Mouse (Mus musculus) layer of hippocampus, postnatal 14 days (tissue): ENCODE measurements at regions not wholly inside any gene's neighbourhood (a gene's known extent, or its start where the extent isn't known, plus 50 kb on each side); places are given as distances from the start of the nearest gene placed in this dataset.
A peak's percentile ranks its signal among the peaks of the same experiment; 100 is the strongest.
"Not testable (repeated sequence)": the region's sequence is repeated elsewhere in the genome, so short reads cannot be mapped to it uniquely, and the experiment has no call there.

Experiments
- DNase-seq, 2 experiments: peaks; one replicate each; pipeline ENCODE4 v3.0.0; 2021 to 2022; ENCODE audit warnings: low spot score in 2 of 2, mixed read lengths in 1 of 2

DNA sequence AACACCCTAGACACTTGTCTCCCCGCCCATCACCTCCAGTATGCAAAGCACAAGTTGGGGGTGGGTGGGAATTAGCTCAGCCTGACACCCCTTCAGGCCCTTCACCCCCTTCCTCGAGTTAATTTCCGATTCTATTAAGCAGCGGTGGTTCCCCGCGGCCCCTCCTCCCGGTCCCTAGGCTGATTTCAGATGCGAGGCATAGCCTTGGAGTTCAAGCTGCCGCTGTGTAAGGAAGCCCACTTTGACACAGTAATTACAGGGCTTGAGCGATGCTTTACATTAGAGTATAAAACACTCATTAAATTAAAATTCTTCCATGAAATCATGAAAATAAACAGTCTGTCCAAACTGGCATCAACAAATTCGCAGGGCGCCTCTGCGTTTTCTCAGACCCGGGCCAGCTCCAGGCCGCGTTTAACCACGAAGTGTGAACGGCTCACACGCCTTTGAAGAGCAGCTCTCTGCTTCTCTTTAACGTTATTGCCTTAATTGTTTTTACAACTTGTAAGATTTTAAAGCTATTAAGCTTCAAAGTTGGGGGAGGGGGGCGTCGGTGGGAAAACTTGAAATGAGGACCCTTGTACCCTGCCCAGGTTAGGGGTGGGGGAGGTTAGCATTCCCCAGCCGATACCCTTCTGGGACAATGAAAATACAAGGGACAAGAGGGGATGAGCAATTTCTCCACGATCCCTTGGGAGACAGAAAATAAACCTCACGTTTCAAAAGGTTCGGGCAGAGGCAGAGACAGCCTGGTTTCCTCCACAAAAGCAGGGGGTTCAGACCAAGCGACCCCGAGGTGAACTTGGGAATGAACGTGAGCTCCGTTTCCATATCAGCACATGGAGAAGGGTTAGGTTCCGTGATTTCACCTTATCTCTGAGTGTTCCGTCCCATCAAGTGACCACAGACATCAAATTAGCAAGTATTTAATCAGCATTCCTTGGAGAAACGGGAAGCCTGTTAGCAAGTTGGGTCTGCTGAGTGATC, 114.4 kb downstream of the Dicer1 start:
- no peak for DNase-seq

DNA sequence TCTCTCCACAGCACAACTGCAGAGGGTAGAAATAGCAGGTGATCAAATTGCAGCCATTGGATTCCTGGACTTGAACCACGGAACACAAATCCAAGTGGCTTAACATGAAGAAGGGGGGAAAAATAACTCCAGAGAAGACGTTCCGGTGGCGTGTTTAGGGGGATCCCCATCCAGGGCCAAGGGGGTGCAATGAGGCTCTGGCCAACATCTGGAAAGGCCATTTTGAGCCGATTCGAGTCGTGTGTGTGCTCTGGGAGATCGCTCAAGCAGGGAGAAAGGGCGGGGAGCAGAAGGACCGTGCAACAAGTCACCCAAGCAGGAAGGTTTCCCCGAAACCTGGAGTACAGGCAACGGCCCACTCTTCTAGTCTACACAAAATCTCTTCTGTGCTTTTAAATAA, 115.3 kb downstream of the Dicer1 start:
- no peak for DNase-seq

DNA sequence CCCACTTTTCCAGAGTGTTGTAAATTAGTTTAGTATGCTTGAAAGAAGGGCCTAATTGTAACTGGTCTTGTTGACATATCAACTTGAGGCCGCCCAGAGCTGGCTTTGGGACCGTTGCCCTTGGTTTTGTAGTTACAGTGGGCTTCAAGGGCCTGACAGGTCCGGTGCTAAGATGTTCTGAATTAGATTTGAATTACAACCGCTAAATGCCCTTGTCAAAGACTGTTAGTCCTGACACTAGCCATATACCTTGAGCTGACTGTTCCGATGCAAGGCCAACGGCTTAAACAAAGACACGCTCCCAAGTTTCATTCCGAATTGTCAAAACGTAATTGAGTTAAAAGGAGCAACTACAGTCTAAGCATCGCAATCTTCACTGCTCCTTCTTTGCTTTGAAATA, 116.9 kb downstream of the Dicer1 start:
- DNase-seq = no peak

DNA sequence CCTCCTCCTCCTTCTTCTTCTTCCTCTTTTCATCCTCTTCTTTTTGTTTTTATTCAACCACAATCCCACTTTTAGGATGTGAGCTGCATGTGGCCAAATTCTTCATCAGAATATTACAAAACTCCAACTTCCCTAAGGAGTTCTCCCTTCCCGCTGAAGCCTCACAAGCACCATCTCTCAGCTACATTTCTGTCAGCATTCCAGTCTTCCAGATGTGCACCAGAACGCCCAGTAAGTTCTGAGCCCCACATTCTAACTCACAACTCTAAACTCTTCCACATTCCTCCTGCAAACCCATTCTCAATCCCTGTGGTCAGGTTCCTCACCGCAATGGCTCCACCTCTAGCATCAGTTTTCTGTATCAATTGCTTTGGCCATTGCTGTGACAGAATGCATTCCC, 121.2 kb downstream of the Dicer1 start:
- DNase-seq = no peak

DNA sequence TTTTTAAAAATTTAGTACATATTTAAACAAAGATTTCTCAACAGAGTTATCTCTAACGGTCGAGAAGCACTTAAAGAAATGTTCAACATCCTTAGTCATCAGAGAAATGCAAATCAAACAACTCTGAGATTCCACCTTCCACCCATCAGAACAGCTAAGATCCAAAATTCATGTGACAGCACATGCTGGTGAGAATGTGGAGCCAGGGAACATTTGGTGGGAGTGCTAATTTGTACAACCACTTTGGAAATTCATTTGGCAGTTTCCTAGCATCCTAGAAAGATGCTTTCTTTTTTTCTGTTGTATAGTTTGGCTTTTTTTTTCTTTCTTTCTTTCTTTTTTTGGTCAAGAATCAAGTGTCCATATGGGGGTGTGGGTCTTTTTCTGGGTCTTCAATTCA, 122.3 kb downstream of the Dicer1 start:
- DNase-seq = peak in 1 of 2 experiments; percentile 69

DNA sequence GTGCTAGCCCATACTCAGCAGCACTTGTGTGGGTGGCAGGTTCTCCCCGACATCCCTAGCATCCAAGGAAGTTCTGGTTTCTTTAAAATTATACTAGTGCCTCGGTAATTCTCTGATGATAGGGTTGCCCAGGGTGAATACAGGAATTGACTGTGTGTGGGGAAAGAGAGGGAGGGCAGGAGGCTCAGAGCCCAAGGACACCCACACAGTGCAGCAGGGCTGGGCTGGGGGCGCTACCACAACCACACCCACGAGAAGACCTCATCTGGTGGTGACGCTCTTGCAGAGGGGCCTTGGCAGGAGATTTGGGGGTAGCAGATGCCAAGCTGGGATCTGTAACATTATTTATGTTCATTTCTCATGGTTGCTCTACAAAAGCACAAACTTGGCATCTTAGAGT, 125.7 kb downstream of the Dicer1 start:
- no peak for DNase-seq

DNA sequence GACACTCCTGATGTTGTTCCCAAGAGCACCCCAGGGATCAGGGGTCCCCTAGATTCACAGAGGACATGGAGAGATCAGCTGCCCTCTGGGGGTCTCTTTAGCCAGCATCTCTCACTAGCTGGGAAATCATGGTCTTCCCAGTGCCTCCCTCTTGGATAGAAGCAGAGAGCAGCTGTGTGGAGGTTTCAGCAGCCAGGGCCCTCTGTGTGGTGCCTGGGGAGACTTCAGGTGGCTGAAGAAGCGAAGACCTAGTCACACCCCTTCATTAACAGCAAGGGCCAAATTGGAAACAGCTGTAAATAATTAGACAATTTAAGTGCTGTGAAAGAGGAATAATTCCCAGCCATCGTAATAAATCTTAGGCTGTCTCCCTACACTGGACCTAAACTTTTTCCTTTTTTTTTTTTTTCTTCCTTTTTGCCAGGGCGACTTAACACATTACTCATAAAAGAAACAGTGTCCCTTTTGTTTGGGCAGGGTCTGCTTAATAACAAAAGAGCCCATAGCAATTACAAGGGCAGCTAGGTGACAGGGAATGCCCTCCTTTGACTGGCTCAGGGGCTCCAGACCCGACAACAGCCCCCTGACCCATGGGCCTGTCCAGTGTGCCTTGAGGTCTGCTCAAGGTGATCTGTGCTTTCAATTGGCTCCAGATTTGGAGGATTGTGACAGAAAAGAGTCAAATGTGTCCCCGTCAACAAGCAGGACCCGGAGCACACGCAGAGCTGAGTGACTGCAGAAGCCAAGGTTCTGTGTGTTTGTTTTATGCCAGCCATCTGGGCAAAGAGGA, 127.7 kb downstream of the Dicer1 start:
- DNase-seq = no peak

DNA sequence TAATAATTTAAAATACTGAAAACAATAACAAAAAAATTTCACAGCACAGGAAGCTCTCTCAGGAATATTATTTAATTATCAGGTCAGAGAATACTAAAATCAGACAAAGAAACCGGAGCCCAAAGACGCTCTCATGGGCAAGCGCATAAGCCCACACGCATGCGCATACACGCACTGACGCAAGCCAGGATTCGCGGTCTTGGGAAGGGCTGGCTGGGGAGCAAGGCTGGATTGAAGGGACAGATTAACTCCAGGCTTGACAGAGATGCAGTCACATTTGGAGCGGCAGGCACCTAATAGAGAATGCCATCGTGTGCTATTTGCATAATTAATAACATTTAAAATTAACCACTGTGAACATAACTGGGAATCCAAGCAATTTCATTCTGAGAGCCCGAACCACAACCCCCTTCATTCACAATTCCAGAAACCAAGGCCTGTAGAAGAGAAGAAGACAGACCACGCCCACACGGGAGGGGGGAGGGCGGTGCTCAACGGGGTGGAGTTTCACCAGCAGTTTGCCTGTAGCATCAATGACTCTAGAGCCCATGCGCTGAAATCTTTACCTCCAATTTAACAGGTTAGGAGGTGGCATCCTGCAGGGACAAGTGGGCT, 134.5 kb downstream of the Dicer1 start:
- peak; percentile 65 to 72 for DNase-seq

DNA sequence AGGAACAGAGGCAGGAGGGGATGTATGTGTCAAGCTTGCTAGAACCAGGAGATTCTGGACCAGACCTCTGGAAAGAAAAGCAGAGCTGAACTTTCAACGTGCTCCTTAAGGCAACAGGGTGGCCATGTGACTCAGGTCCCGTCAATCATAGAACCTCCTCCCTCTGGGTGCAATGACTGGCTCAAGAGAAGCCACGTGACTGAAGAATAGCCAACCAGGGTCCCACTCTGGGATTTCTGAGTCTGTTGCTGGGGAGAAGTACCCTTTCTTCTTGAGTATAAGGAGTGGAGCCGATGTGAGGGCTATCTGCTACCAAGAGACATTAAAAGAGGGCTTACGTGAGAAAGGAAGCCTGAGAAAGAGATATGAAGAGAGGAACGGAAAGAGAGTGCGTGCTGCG, 137.5 kb downstream of the Dicer1 start:
- DNase-seq = no peak

DNA sequence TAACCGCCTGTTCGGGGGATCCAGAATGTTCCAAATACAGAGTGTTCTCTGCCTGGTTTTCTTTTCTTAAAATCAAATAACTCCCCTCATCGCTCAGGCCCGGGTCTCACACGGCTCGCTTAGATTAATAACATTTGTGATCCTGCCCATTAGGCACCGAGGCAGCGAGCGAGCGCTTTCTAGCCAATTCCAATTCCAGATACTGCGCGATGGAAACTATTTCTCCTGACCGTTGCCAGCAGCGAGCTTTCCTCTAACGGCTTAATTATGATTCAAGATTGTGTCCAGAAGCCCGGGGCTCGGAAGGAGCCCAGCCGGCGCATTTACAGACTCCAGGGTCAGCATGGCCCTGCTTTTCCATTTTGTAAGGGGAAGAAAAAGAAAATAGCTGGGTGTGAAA, 136.6 kb upstream of the Gsc start:
- DNase-seq = peak in 1 of 2 experiments; percentile 31

DNA sequence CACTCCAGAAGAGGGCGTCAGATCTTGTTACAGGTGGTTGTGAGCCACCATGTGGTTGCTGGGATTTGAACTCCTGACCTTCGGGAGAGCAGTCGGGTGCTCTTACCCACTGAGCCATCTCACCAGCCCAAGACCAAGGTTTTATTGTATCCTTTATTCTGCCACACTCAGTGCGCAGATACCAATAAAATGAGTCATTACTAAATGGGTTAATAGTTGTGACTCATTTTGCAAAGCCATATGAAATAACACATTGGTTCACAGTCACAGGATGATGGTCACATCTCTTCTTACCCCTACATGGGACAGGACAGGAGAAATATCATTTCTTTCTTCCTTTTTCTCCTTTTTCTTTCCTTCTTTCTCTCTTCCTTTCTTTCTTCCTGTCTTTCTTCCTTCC, 135.8 kb upstream of the Gsc start:
- not testable (repeated sequence) for DNase-seq

DNA sequence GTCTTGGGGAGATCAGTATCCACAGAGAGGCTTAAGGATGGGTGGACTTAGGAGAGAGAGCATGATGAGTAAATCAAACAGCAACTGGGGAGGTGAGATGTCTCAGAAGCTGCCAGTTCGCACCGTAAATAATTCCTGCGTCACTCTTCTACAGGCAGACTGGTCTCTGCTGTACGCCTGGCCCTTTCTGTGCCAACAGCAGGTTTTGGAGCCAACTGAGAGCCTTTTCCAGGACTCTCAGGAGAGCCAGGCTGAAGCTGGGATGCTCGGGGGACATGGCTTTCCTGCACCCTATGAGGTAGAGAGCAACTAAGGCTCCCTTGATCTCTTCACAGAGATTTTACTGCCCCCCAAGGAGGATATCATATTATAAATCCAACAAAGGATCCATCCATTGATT, 134.3 kb upstream of the Gsc start:
- no peak for DNase-seq

DNA sequence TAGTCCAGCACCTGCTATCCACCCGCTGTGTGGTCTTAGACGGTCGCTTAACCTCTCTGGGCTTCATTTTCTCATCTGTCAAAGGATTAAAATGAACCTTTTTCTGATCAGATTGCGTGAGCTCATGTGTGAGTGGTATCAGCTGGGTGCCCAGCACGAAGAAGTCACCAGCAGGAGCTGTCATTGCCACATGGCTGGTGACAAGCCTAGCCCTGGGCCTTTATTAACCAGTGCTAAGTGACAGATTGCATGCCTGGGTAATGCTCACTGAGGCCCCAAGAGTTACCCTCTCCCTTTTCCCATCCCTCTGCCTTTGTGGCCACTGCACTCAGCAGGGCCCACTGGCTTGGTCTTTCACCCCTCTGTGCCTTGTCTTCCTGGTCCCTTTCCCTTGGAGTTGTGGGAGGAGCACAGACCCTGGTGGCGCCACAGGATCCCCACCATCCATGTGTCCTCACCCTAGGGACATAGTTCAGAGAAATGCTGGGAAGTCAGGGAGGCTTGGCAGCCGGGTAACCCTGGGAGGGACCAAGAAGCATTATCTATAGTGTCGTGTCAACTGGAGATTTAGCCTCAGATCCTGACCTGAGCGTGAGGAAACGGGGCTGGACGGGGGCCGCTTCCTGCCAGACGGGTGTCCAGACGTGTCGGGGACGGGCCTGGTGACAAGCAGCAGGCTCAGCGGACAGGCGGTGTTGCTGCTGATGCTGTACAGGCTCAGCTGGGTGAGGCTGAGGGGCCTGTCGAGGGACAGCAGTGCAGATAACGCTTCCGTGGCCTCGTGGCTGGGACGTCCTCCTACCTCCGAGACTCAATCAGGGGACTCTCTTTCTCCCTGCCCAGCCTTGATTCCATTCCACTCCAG, 132.6 kb upstream of the Gsc start:
- no peak for DNase-seq

DNA sequence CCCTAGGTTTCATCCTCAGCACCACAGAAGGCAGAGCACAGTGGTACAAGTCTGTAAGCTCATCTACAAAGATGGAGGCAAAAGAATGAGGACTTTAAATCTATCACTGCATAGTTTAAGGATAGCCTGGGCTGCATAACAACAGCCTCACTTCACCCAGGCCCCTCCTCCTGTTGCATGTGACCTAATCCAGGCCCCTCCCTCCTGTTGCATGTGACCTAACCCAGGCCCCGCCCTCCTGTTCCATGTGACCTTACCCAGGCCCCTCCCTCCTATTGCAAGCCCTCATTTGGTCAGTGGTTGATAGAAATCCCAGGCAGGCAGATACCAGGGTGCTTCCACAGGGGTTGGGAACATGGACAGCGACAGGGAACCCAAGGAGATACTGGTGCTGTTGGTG, 124.9 kb upstream of the Gsc start:
- DNase-seq = no peak

DNA sequence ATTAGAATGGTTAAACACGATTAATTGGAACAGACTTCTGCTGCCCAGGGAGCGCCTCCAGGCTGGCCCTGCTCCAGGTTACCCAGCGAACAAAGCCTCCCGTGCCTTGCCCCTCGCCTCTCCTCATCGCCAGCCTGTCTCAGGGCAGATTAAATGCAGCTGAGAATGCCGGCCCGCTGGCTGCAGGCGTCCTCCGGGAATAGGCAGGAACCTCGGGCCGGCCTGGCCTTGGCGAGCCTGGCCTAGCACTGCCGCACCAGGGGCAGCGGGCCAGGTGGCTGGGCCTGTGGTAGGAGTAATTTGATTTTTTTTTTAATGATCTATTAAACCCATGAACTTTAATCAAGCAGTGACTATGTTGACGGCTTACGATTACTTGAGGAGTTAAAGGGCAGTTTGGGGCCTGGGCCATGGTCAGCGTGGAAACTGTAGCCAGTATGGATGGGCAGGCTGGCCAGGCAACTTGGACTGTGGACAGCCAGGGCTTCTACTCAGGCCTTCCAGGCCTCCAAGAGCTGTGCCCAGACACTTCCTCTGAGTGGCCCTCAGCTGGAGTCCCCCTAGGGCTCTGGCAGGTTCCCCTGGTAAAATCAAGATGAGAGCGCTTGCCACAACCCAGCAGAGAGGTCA, 120.5 kb upstream of the Gsc start:
- peak; percentile 53 to 81 for DNase-seq

DNA sequence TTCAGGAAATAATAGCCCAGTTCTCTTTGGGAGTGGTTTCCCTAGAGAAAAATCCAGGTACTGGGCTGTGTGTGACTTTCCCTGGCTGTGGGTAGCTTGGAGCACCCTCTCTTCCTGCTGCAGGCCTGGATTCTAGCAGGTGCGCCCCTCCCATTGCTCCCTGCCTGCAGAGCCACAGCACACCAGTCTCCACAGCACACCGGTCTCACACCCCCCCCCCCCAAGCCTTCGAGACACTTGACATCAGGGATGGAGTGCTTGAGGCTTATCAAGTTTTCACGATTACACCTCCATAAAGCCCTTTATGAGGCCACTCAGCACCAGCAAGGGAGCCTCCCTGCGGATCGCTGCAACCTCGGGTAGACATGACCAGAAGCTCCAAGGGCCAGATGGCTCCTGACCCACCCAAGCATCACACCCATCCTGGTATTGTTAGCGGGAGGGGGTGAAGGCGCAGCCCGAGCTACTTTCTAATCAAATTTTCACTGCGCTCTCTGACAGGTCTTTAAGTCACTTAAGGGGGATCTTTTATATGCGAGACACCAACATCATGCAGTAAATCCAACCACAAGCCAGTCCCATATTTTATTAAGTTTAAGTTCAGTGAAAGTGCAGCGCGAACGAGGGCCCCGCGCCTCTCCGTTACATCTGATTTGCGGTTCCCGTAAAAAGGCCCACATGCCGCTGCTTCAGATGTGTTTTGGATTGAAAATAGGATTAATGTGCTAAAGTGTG, 119.8 kb upstream of the Gsc start:
- no peak for DNase-seq

DNA sequence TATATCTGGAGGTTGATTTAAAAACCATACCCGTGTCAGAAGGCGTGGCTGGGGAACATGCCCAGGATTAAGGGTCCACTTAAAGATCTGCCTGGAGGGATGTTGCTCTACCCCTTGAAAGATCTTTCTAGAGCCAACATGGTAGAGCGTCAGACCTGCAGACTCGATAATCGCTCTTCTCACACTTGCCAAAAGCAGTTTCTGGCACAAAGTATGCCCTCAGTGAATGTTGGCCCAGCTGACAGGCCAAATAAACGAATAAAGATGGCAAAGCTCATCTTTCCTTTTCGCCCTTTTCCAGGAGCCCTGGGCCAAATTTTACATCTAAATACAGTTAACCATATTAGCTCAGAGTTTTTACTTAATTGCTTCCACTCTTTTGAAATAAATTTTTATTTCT, 118.4 kb upstream of the Gsc start:
- DNase-seq = no peak

DNA sequence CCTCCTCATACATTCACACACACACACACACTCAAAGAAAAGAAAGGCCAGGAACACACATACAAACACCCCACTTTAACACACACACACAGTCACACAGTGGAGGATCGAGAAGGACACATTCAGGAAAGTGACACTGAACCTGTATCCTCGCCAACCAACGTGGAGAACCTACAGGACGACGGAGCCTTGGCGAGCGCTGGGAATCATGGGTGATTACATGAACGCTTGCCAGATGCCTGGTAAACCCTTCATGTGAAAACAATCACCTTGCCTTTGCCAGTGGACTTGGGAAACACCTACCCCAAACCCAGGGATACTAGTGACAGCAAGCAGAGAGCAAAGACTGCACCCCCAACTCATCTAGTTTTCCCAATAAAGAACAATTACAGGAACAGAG, 117.2 kb upstream of the Gsc start:
- no peak for DNase-seq

DNA sequence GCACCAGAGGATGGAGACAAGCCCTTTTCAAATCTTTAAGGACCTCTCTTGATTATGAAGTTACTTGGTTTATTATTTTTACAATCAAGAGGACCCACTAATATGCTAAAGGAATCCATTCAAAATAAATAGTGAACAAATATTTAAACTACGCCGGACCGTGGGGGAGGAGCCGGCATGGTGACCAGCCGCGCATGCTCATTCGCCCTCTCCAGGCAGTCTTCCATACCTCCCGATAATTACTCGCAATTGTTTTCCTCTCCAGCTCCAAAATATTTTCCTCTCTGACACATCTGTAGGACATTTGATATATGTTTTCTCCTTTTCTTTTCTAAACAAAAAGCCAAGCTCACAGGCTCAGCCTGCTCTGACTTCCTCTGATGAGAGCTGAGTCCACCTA, 111.3 kb upstream of the Gsc start:
- no peak for DNase-seq

DNA sequence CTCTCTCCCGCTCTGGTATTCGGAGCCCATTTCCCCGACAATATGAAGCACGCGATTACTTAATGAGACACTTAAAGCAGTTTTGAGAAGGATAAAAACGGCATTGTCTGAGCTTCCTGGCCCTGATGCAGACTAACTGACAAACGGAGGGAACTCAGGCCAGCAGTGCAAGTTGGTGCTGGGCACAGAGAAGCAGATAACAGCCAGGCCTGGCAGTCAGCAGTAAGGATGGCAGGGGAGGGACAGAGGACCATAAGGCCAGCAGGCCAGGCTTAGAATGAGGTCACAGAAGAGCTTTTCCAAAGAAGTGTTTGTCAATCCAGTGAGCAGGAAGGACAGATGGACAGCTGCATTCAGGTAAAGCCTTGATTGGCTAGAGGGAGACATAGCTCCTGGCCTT, 107.7 kb upstream of the Gsc start:
- DNase-seq = no peak
